ENCODE assay signal across 11 mouse cellular contexts in genomic region chr8:95704538-95704937, GRCm38 (mm10). TPM values are rescaled to one million over a fixed set of nuclear protein-coding genes. Genes with fewer than 3 reads are reported as not detected.
DNase-seq lines count a peak whose midpoint lies in the region; ATAC-seq and TF ChIP-seq lines count a peak whose summit lies in the region.
"Had no signal": no experiment of that assay in that cellular context is flagged by ENCODE, and none has a peak within 500 bp of the region (broad histone marks: within the 10 kb centered on the region; RNA-seq: fewer than 3 reads in every experiment).

No protein-coding gene starts in this region.

- no peak for DNase-seq in embryonic facial prominence, embryonic 10.5 days (ENCODE audit: low spot score)
- DNase-seq in layer of hippocampus, adult 2 months (ENCODE audit: low spot score in 2 of 2): no peak
- no peak for DNase-seq in layer of hippocampus, adult 9-11 months
- no peak for DNase-seq in forebrain, postnatal 0 days
- no peak for DNase-seq in urinary bladder, postnatal 10 days (ENCODE audit: low spot score)

- H3K4me2 ChIP-seq in embryonic facial prominence, embryonic 12.5 days (replicated peaks): peak overlapping the region; percentile 97; the same call in 1 of the 2 replicates
- peak overlapping the region; percentile 90 for H3K4me2 ChIP-seq in forebrain, postnatal 0 days (ENCODE audit: low read depth)
- H3K4me2 ChIP-seq in midbrain, embryonic 16.5 days (ENCODE audit: low read length): peak overlapping the region; percentile 72

- H3K4me1 ChIP-seq in embryonic facial prominence, embryonic 12.5 days: peaks cover 17% of the 10 kb centered on the region; the same call in 1 of the 2 replicates
- peaks cover 29% of the 10 kb centered on the region for H3K4me1 ChIP-seq in embryonic facial prominence, embryonic 10.5 days
- H3K4me1 ChIP-seq in forebrain, postnatal 0 days (ENCODE audit: insufficient read depth): peaks cover 20% of the 10 kb centered on the region
- H3K4me1 ChIP-seq in midbrain, embryonic 16.5 days (ENCODE audit: control insufficient read depth, insufficient read depth, low read length): peaks cover 47% of the 10 kb centered on the region

- no peak overlapping the region for H3K27ac ChIP-seq in embryonic facial prominence, embryonic 12.5 days
- no peak overlapping the region for H3K27ac ChIP-seq in embryonic facial prominence, embryonic 10.5 days (replicated peaks)
- peak overlapping the region; percentile 96 for H3K27ac ChIP-seq in layer of hippocampus, adult 2 months
- peak overlapping the region; percentile 29; the same call in 1 of the 2 replicates for H3K27ac ChIP-seq in forebrain, postnatal 0 days (ENCODE audit: low read depth, low read length)
- no peak overlapping the region for H3K27ac ChIP-seq in midbrain, embryonic 16.5 days (ENCODE audit: low read length)
- H3K27ac ChIP-seq: liver, embryonic 14.5 days had no signal

- ATAC-seq in embryonic facial prominence, embryonic 12.5 days (ENCODE audit: insufficient number of reproducible peaks, insufficient read depth, low FRiP score, low TSS enrichment): no peak
- ATAC-seq in forebrain, postnatal 0 days: no peak
- no peak for ATAC-seq in midbrain, embryonic 16.5 days
- no peak for ATAC-seq in activated CD4-positive, CD25-positive, alpha-beta regulatory T cell, adult 4 months
- ATAC-seq: inflammation-experienced regulatory T-cells, adult 6 months had no signal

- H3K9ac ChIP-seq in embryonic facial prominence, embryonic 12.5 days: no peak overlapping the region
- H3K9ac ChIP-seq in forebrain, postnatal 0 days: peak overlapping the region; percentile 82
- H3K9ac ChIP-seq in midbrain, embryonic 16.5 days (ENCODE audit: low read depth, low read length): peak overlapping the region; percentile 84
- H3K9ac ChIP-seq: liver, embryonic 14.5 days had no signal

- no peak for TF ChIP-seq CTCF in layer of hippocampus, adult 2 months (conservative IDR thresholded peaks at IDR 0.05)
- TF ChIP-seq CTCF in forebrain, postnatal 0 days (IDR thresholded peaks at IDR 0.05; ENCODE audit: low read depth): no peak

- H3K36me3 ChIP-seq in embryonic facial prominence, embryonic 12.5 days: no peaks in the 10 kb centered on the region; the same call in 1 of the 2 replicates
- H3K36me3 ChIP-seq in embryonic facial prominence, embryonic 10.5 days (replicated peaks): no peaks in the 10 kb centered on the region
- peaks cover 43% of the 10 kb centered on the region for H3K36me3 ChIP-seq in forebrain, postnatal 0 days (ENCODE audit: insufficient read depth)
- peaks cover 20% of the 10 kb centered on the region for H3K36me3 ChIP-seq in midbrain, embryonic 16.5 days (ENCODE audit: control insufficient read depth, insufficient read depth, low read length)

- WGBS in embryonic facial prominence, embryonic 12.5 days: 91% methylated on average over 3 of the region's 3 CpGs
- WGBS in embryonic facial prominence, embryonic 10.5 days: 87% methylated on average over 3 of the region's 3 CpGs
- WGBS in forebrain, postnatal 0 days: 94% methylated on average over 3 of the region's 3 CpGs
- WGBS in midbrain, embryonic 16.5 days: 92% methylated on average over 3 of the region's 3 CpGs

- no peak overlapping the region for H3K4me3 ChIP-seq in embryonic facial prominence, embryonic 12.5 days
- no peak overlapping the region for H3K4me3 ChIP-seq in embryonic facial prominence, embryonic 10.5 days
- H3K4me3 ChIP-seq in layer of hippocampus, adult 2 months: peak overlapping the region; percentile 65
- peak overlapping the region; percentile 85; the same call in 1 of the 2 replicates for H3K4me3 ChIP-seq in forebrain, postnatal 0 days (ENCODE audit: low read depth, low read length)
- H3K4me3 ChIP-seq in midbrain, embryonic 16.5 days (ENCODE audit: low read depth, low read length): peak overlapping the region; percentile 68

- no peaks in the 10 kb centered on the region for H3K9me3 ChIP-seq in embryonic facial prominence, embryonic 12.5 days
- H3K9me3 ChIP-seq in embryonic facial prominence, embryonic 10.5 days: no peaks in the 10 kb centered on the region
- H3K9me3 ChIP-seq in forebrain, postnatal 0 days (ENCODE audit: low read length): no peaks in the 10 kb centered on the region
- no peaks in the 10 kb centered on the region for H3K9me3 ChIP-seq in midbrain, embryonic 16.5 days (replicated peaks; ENCODE audit: control insufficient read depth, low read length, poor library complexity, severe bottlenecking)

- H3K27me3 ChIP-seq in embryonic facial prominence, embryonic 12.5 days: no peaks in the 10 kb centered on the region
- peaks cover 24% of the 10 kb centered on the region; the same call in 1 of the 2 replicates for H3K27me3 ChIP-seq in embryonic facial prominence, embryonic 10.5 days (replicated peaks; ENCODE audit: low read depth, poor library complexity, severe bottlenecking)
- H3K27me3 ChIP-seq in forebrain, postnatal 0 days (ENCODE audit: insufficient read depth, low read length): no peaks in the 10 kb centered on the region
- H3K27me3 ChIP-seq in midbrain, embryonic 16.5 days (ENCODE audit: control insufficient read depth, insufficient read depth, low read depth, low read length): no peaks in the 10 kb centered on the region

RNA-seq across cellular contexts. Expression of gene Setd6, which starts 11.1 kb away (rescaled TPM):
- 19.5 and 21.4 TPM in 2 replicates for polyA plus RNA-seq in embryonic facial prominence, embryonic 12.5 days (2016; fragmentation: Nextera tagmentation; extraction: Ambion mirVana)
- 19.9 and 21.0 TPM in 2 replicates for polyA plus RNA-seq in embryonic facial prominence, embryonic 10.5 days (2016; fragmentation: Nextera tagmentation; extraction: Ambion mirVana)
- total RNA-seq in layer of hippocampus, adult 2 months (2021): 10 to 100 TPM; 16.4 to 21.9 TPM
- total RNA-seq in forebrain, postnatal 0 days (2014; rRNA removed): 24.9 and 29.8 TPM in 2 replicates
- 37.1 and 40.0 TPM in 2 replicates for polyA plus RNA-seq in forebrain, postnatal 0 days (2015; fragmentation: Nextera tagmentation; extraction: Ambion mirVana)
- 34.3 TPM in 2 replicates for polyA plus RNA-seq in midbrain, embryonic 16.5 days (2015; fragmentation: Nextera tagmentation; extraction: Ambion mirVana)
- 10 to 100 TPM in 1 of 2 experiments, 1 to 10 TPM in 1; 6.2 to 11.7 TPM for polyA plus RNA-seq in activated CD4-positive, CD25-positive, alpha-beta regulatory T cell, adult 4 months (2017; shearing (Covaris generic))

RNA-seq across cellular contexts. Expression of gene Ndrg4, which starts 27.8 kb away (rescaled TPM):
- polyA plus RNA-seq in embryonic facial prominence, embryonic 12.5 days (2016; fragmentation: Nextera tagmentation; extraction: Ambion mirVana): 27.3 and 34.4 TPM in 2 replicates
- 18.5 and 20.6 TPM in 2 replicates for polyA plus RNA-seq in embryonic facial prominence, embryonic 10.5 days (2016; fragmentation: Nextera tagmentation; extraction: Ambion mirVana)
- 1,000 to 10,000 TPM; 1,421 to 1,432 TPM for total RNA-seq in layer of hippocampus, adult 2 months (2021)
- 549 and 619 TPM in 2 replicates for total RNA-seq in forebrain, postnatal 0 days (2014; rRNA removed)
- 428 and 484 TPM in 2 replicates for polyA plus RNA-seq in forebrain, postnatal 0 days (2015; fragmentation: Nextera tagmentation; extraction: Ambion mirVana)
- 394 and 511 TPM in 2 replicates for polyA plus RNA-seq in midbrain, embryonic 16.5 days (2015; fragmentation: Nextera tagmentation; extraction: Ambion mirVana)
- polyA plus RNA-seq in activated CD4-positive, CD25-positive, alpha-beta regulatory T cell, adult 4 months (2017; shearing (Covaris generic)): under 1 TPM in 1 of 2 experiments, not detected in 1; 0.97 TPM
- total RNA-seq: megakaryocyte progenitor cell, adult 5-6 weeks had no signal

Comparison
In these comparisons a context has a peak if more than half of its experiments do, and no peak if none do; other contexts are left out.
1. H3K27ac ChIP-seq: peak in layer of hippocampus, adult 2 months (single experiment) and forebrain, postnatal 0 days (single experiment); none in embryonic facial prominence, embryonic 12.5 days (single experiment), embryonic facial prominence, embryonic 10.5 days (single experiment) and midbrain, embryonic 16.5 days (single experiment).
2. H3K4me3 ChIP-seq: peak in layer of hippocampus, adult 2 months (single experiment), forebrain, postnatal 0 days (single experiment) and midbrain, embryonic 16.5 days (single experiment); none in embryonic facial prominence, embryonic 12.5 days (single experiment) and embryonic facial prominence, embryonic 10.5 days (single experiment).
3. RNA of gene Ndrg4, which starts 27.8 kb away (polyA plus RNA-seq): 394 to 511 TPM in midbrain, embryonic 16.5 days and 428 to 484 TPM in forebrain, postnatal 0 days; 27.3 to 34.4 TPM in embryonic facial prominence, embryonic 12.5 days, 18.5 to 20.6 TPM in embryonic facial prominence, embryonic 10.5 days and 0.97 TPM in activated CD4-positive, CD25-positive, alpha-beta regulatory T cell, adult 4 months; every median in the first group is over 10 times any median in the second.
4. Peak in every context shown above with its lines, with median percentiles within 50 percentile points of each other: H3K4me2 ChIP-seq.